Mouse (Mus musculus): ENCODE data around the gene Asprv1. TPM values are rescaled to one million over a fixed set of nuclear protein-coding genes. Genes with fewer than 3 reads are reported as not detected.

The Asprv1 gene
- polyA plus RNA-seq, 1 experiment from 2014 or later, result 0.64 TPM

GRCm38 (mm10) chr6:86606289-86606688 lies 21.7 kb upstream of the Asprv1 start:
- 86% methylated on average over 4 of the region's 4 CpGs for WGBS

GRCm38 (mm10) chr6:86607471-86607870 lies 20.5 kb upstream of the Asprv1 start:
- Histone ChIP-seq H3K27me3 (ENCODE audit: control insufficient read depth, insufficient read depth, low read length) (no peaks in the 10 kb centered on the region), H3K9ac (ENCODE audit: low read length) (no peak overlapping the region), H3K9me3 (ENCODE audit: control insufficient read depth, low read length) (no peaks in the 10 kb centered on the region), H3K36me3 (ENCODE audit: control insufficient read depth, insufficient read depth, low read length) (no peaks in the 10 kb centered on the region), H3K4me2 (ENCODE audit: low read depth) (no peak overlapping the region), H3K4me3 (ENCODE audit: low read depth, low read length) (no peak overlapping the region), H3K4me1 (ENCODE audit: control insufficient read depth, insufficient read depth, low read length) (no peaks in the 10 kb centered on the region), H3K27ac (ENCODE audit: low read depth, low read length) (no peak overlapping the region)
- DNase-seq (ENCODE audit: low spot score), result no peak
- 85% methylated on average over 6 of the region's 6 CpGs for WGBS
- no peak for ATAC-seq (ENCODE audit: insufficient read depth, low FRiP score, low TSS enrichment)

More at GRCm38 (mm10) chr6:86606289-86606688, 21.7 kb upstream of the Asprv1 start:
- Histone ChIP-seq H3K27ac (ENCODE audit: low read depth, low read length) (no peak overlapping the region), H3K9ac (ENCODE audit: low read length) (no peak overlapping the region), H3K4me3 (ENCODE audit: low read depth, low read length) (no peak overlapping the region), H3K9me3 (ENCODE audit: control insufficient read depth, low read length) (no peaks in the 10 kb centered on the region), H3K36me3 (ENCODE audit: control insufficient read depth, insufficient read depth, low read length) (no peaks in the 10 kb centered on the region), H3K4me1 (ENCODE audit: control insufficient read depth, insufficient read depth, low read length) (no peaks in the 10 kb centered on the region), H3K27me3 (ENCODE audit: control insufficient read depth, insufficient read depth, low read length) (no peaks in the 10 kb centered on the region), H3K4me2 (ENCODE audit: low read depth) (no peak overlapping the region)
- DNase-seq (ENCODE audit: low spot score), result no peak
- no peak for ATAC-seq (ENCODE audit: insufficient read depth, low FRiP score, low TSS enrichment)

- no peaks in the 10 kb centered on the region for H3K4me1 ChIP-seq (ENCODE audit: control insufficient read depth, insufficient read depth, low read length)
- H3K36me3 ChIP-seq (ENCODE audit: control insufficient read depth, insufficient read depth, low read length), result no peaks in the 10 kb centered on the region
- H3K9me3 ChIP-seq (ENCODE audit: control insufficient read depth, low read length), result no peaks in the 10 kb centered on the region
- DNase-seq (ENCODE audit: low spot score), result no peak
- H3K27me3 ChIP-seq (ENCODE audit: control insufficient read depth, insufficient read depth, low read length), result no peaks in the 10 kb centered on the region
- H3K4me2 ChIP-seq (ENCODE audit: low read depth), result no peak overlapping the region
- H3K27ac ChIP-seq (ENCODE audit: low read depth, low read length), result no peak overlapping the region
- no peak overlapping the region for H3K9ac ChIP-seq (ENCODE audit: low read length)
- no peak for ATAC-seq (ENCODE audit: insufficient read depth, low FRiP score, low TSS enrichment)
- 92% methylated on average over 6 of the region's 6 CpGs for WGBS
- H3K4me3 ChIP-seq (ENCODE audit: low read depth, low read length), result no peak overlapping the region
Observed at GRCm38 (mm10) chr6:86609235-86609634, 18.7 kb upstream of the Asprv1 start.

- ATAC-seq (ENCODE audit: insufficient read depth, low FRiP score, low TSS enrichment) (no peak), DNase-seq (ENCODE audit: low spot score) (no peak)
- H3K27ac ChIP-seq (ENCODE audit: low read depth, low read length), result no peak overlapping the region
- H3K36me3 ChIP-seq (ENCODE audit: control insufficient read depth, insufficient read depth, low read length), result no peaks in the 10 kb centered on the region
- no peak overlapping the region for H3K9ac ChIP-seq (ENCODE audit: low read length)
- H3K9me3 ChIP-seq (ENCODE audit: control insufficient read depth, low read length), result no peaks in the 10 kb centered on the region
- H3K4me2 ChIP-seq (ENCODE audit: low read depth), result no peak overlapping the region
- no peaks in the 10 kb centered on the region for H3K4me1 ChIP-seq (ENCODE audit: control insufficient read depth, insufficient read depth, low read length)
- H3K4me3 ChIP-seq (ENCODE audit: low read depth, low read length), result no peak overlapping the region
- 59% methylated on average over 5 of the region's 5 CpGs for WGBS
- no peaks in the 10 kb centered on the region for H3K27me3 ChIP-seq (ENCODE audit: control insufficient read depth, insufficient read depth, low read length)
Observed at GRCm38 (mm10) chr6:86610714-86611113, 17.2 kb upstream of the Asprv1 start.

- no peak overlapping the region for H3K4me3 ChIP-seq (ENCODE audit: low read depth, low read length)
- H3K9me3 ChIP-seq (ENCODE audit: control insufficient read depth, low read length), result no peaks in the 10 kb centered on the region
- DNase-seq (ENCODE audit: low spot score) (no peak), ATAC-seq (ENCODE audit: insufficient read depth, low FRiP score, low TSS enrichment) (no peak)
- no peak overlapping the region for H3K4me2 ChIP-seq (ENCODE audit: low read depth)
- H3K27me3 ChIP-seq (ENCODE audit: control insufficient read depth, insufficient read depth, low read length), result no peaks in the 10 kb centered on the region
- 92% methylated on average over 4 of the region's 4 CpGs for WGBS
- H3K9ac ChIP-seq (ENCODE audit: low read length), result no peak overlapping the region
- no peak overlapping the region for H3K27ac ChIP-seq (ENCODE audit: low read depth, low read length)
- H3K36me3 ChIP-seq (ENCODE audit: control insufficient read depth, insufficient read depth, low read length), result no peaks in the 10 kb centered on the region
- no peaks in the 10 kb centered on the region for H3K4me1 ChIP-seq (ENCODE audit: control insufficient read depth, insufficient read depth, low read length)
Observed at GRCm38 (mm10) chr6:86615301-86615700, 12.7 kb upstream of the Asprv1 start.

GRCm38 (mm10) chr6:86623201-86623600 lies 4.8 kb upstream of the Asprv1 start:
- no peak for ATAC-seq (ENCODE audit: insufficient read depth, low FRiP score, low TSS enrichment)
- H3K4me2 ChIP-seq (ENCODE audit: low read depth), result no peak overlapping the region
- no peak overlapping the region for H3K27ac ChIP-seq (ENCODE audit: low read depth, low read length)
- no peak overlapping the region for H3K4me3 ChIP-seq (ENCODE audit: low read depth, low read length)
- WGBS, result 88% methylated on average over 4 of the region's 4 CpGs
- DNase-seq (ENCODE audit: low spot score), result no peak
- H3K27me3 ChIP-seq (ENCODE audit: control insufficient read depth, insufficient read depth, low read length), result no peaks in the 10 kb centered on the region
- H3K9me3 ChIP-seq (ENCODE audit: control insufficient read depth, low read length), result no peaks in the 10 kb centered on the region
- no peaks in the 10 kb centered on the region for H3K36me3 ChIP-seq (ENCODE audit: control insufficient read depth, insufficient read depth, low read length)
- H3K4me1 ChIP-seq (ENCODE audit: control insufficient read depth, insufficient read depth, low read length), result no peaks in the 10 kb centered on the region
- no peak overlapping the region for H3K9ac ChIP-seq (ENCODE audit: low read length)

GRCm38 (mm10) chr6:86624074-86625030 lies 3.6 kb upstream of the Asprv1 start:
- Histone ChIP-seq H3K4me2 (ENCODE audit: low read depth) (no peak overlapping the region), H3K27me3 (ENCODE audit: control insufficient read depth, insufficient read depth, low read length) (no peaks in the 10 kb centered on the region), H3K9me3 (ENCODE audit: control insufficient read depth, low read length) (no peaks in the 10 kb centered on the region), H3K9ac (ENCODE audit: low read length) (no peak overlapping the region), H3K4me3 (ENCODE audit: low read depth, low read length) (no peak overlapping the region), H3K27ac (ENCODE audit: low read depth, low read length) (no peak overlapping the region), H3K36me3 (ENCODE audit: control insufficient read depth, insufficient read depth, low read length) (no peaks in the 10 kb centered on the region), H3K4me1 (ENCODE audit: control insufficient read depth, insufficient read depth, low read length) (no peaks in the 10 kb centered on the region)
- no peak for ATAC-seq (ENCODE audit: insufficient read depth, low FRiP score, low TSS enrichment)
- 59% methylated on average over 18 of the region's 18 CpGs for WGBS
- DNase-seq (ENCODE audit: low spot score), result no peak

GRCm38 (mm10) chr6:86630141-86630540 lies 2.2 kb downstream of the Asprv1 start:
- H3K4me1 ChIP-seq (ENCODE audit: control insufficient read depth, insufficient read depth, low read length), result no peaks in the 10 kb centered on the region
- H3K4me2 ChIP-seq (ENCODE audit: low read depth), result no peak overlapping the region
- no peak overlapping the region for H3K27ac ChIP-seq (ENCODE audit: low read depth, low read length)
- ATAC-seq (ENCODE audit: insufficient read depth, low FRiP score, low TSS enrichment) (no peak), DNase-seq (ENCODE audit: low spot score) (no peak)
- no peaks in the 10 kb centered on the region for H3K36me3 ChIP-seq (ENCODE audit: control insufficient read depth, insufficient read depth, low read length)
- H3K27me3 ChIP-seq (ENCODE audit: control insufficient read depth, insufficient read depth, low read length), result no peaks in the 10 kb centered on the region
- WGBS, result 73% methylated on average over 3 of the region's 3 CpGs
- no peak overlapping the region for H3K4me3 ChIP-seq (ENCODE audit: low read depth, low read length)
- H3K9ac ChIP-seq (ENCODE audit: low read length), result no peak overlapping the region
- H3K9me3 ChIP-seq (ENCODE audit: control insufficient read depth, low read length), result no peaks in the 10 kb centered on the region

GRCm38 (mm10) chr6:86636495-86636894 lies 8.5 kb downstream of the Asprv1 start:
- no peak overlapping the region for H3K4me2 ChIP-seq (ENCODE audit: low read depth)
- no peaks in the 10 kb centered on the region for H3K27me3 ChIP-seq (ENCODE audit: control insufficient read depth, insufficient read depth, low read length)
- no peaks in the 10 kb centered on the region for H3K36me3 ChIP-seq (ENCODE audit: control insufficient read depth, insufficient read depth, low read length)
- no peak overlapping the region for H3K27ac ChIP-seq (ENCODE audit: low read depth, low read length)
- ATAC-seq (ENCODE audit: insufficient read depth, low FRiP score, low TSS enrichment) (no peak), DNase-seq (ENCODE audit: low spot score) (no peak)
- no peak overlapping the region for H3K4me3 ChIP-seq (ENCODE audit: low read depth, low read length)
- H3K4me1 ChIP-seq (ENCODE audit: control insufficient read depth, insufficient read depth, low read length), result no peaks in the 10 kb centered on the region
- no peak overlapping the region for H3K9ac ChIP-seq (ENCODE audit: low read length)
- WGBS, result 83% methylated on average over 2 of the region's 2 CpGs
- no peaks in the 10 kb centered on the region for H3K9me3 ChIP-seq (ENCODE audit: control insufficient read depth, low read length)

Measured in neural tube, embryonic 11.5 days (tissue).